In genomic region chr17:64003444-64003843, GRCm38 (mm10) we compare ENCODE assay signal across 12 mouse cellular contexts.
DNase-seq lines count a peak whose midpoint lies in the region; ATAC-seq and TF ChIP-seq lines count a peak whose summit lies in the region.
"Had no signal": no experiment of that assay in that cellular context is flagged by ENCODE, and none has a peak within 500 bp of the region (broad histone marks: within the 10 kb centered on the region; RNA-seq: fewer than 3 reads in every experiment).

No protein-coding gene starts in this region.

- ATAC-seq in megakaryocyte, adult 5-6 weeks (ENCODE audit: poor library complexity, severe bottlenecking) = no peak

- no peak overlapping the region for H3K27ac ChIP-seq in cerebellum, adult 2 months (ENCODE audit: insufficient read depth, low read length)
- H3K27ac ChIP-seq: heart, adult 2 months; liver, embryonic 13.5 days; neural tube, embryonic 12.5 days had no signal

- no peaks in the 10 kb centered on the region for H3K9me3 ChIP-seq in megakaryocyte, embryonic 14.5 days
- H3K9me3 ChIP-seq: liver, embryonic 13.5 days; neural tube, embryonic 12.5 days had no signal

- TF ChIP-seq CTCF in cerebellum, adult 2 months (IDR thresholded peaks at IDR 0.05; ENCODE audit: borderline replicate concordance, insufficient read depth, low read depth, low read length) = no peak

- intact Hi-C loops in heart, postnatal 10 days (cut with DNase I) = no loop called here

- peaks cover 12% of the 10 kb centered on the region for H3K36me3 ChIP-seq in megakaryocyte, embryonic 14.5 days (replicated peaks; ENCODE audit: low read length)
- H3K36me3 ChIP-seq: liver, embryonic 13.5 days; neural tube, embryonic 12.5 days had no signal

- H3K4me1 ChIP-seq in megakaryocyte, embryonic 14.5 days = peaks cover 4% of the 10 kb centered on the region; the same call in 1 of the 2 replicates
- H3K4me1 ChIP-seq in cerebellum, adult 2 months (ENCODE audit: control insufficient read depth, insufficient read depth, low read length) = no peaks in the 10 kb centered on the region
- H3K4me1 ChIP-seq: liver, embryonic 13.5 days; neural tube, embryonic 12.5 days had no signal

- DNase-seq in embryo, embryonic 11 days = peak; percentile 27
- peak; percentile 29 to 31 for DNase-seq in heart, postnatal 10 days
- peak; percentile 69 for DNase-seq in urinary bladder, postnatal 14 days (ENCODE audit: low spot score)
- no peak for DNase-seq in ovary, adult 18-20 months (ENCODE audit: low spot score)
- DNase-seq in cerebellum, adult 2 months = no peak
- DNase-seq in layer of hippocampus, adult 8-10 months (ENCODE audit: low spot score in 2 of 2) = no peak
- DNase-seq: cerebellum, postnatal 14 days; liver, embryonic 13.5 days had no signal

- WGBS in cerebellum, adult 2 months = 70% methylated on average over 13 of the region's 13 CpGs

- peak overlapping the region; percentile 8 for H3K4me3 ChIP-seq in megakaryocyte, embryonic 14.5 days (replicated peaks)
- no peak overlapping the region for H3K4me3 ChIP-seq in cerebellum, adult 2 months (replicated peaks; ENCODE audit: insufficient read depth, low read depth, low read length)
- H3K4me3 ChIP-seq: heart, adult 2 months; liver, embryonic 13.5 days; neural tube, embryonic 12.5 days had no signal

- H3K27me3 ChIP-seq in megakaryocyte, embryonic 14.5 days (replicated peaks) = no peaks in the 10 kb centered on the region
- H3K27me3 ChIP-seq in cerebellum, adult 2 months (ENCODE audit: control insufficient read depth, insufficient read depth, low read length) = no peaks in the 10 kb centered on the region
- H3K27me3 ChIP-seq: liver, embryonic 13.5 days; neural tube, embryonic 12.5 days had no signal

- no peak for TF ChIP-seq POLR2A in cerebellum, adult 2 months (IDR thresholded peaks at IDR 0.05; ENCODE audit: borderline replicate concordance, insufficient read depth, low read length)

Comparison
In these comparisons a context has a peak if more than half of its experiments do, and no peak if none do; other contexts are left out.
1. DNase-seq: peak in embryo, embryonic 11 days (single experiment), heart, postnatal 10 days (2 of 2) and urinary bladder, postnatal 14 days (single experiment); none in ovary, adult 18-20 months (single experiment), cerebellum, adult 2 months (0 of 2) and layer of hippocampus, adult 8-10 months (0 of 2).